Mouse (Mus musculus) midbrain, postnatal 0 days (tissue): ENCODE data around the gene Olfr877. TPM values are rescaled to one million over a fixed set of nuclear protein-coding genes. Genes with fewer than 3 reads are reported as not detected.

ENCODE experiments used
- ATAC-seq: fragments of 200-750 bp; cut with Nextera tagmentation; 2 replicates; pipeline ENCODE4 v1.8.0; 2017; ENCODE audit warnings: moderate number of reproducible peaks, mild to moderate bottlenecking, moderate TSS enrichment, moderate library complexity; ENCODE audit not compliant: low FRiP score
- DNase-seq: peaks from one replicate; pipeline ENCODE4 v3.0.0-alpha.2; 2015; ENCODE audit warnings: low spot score
- H3K27ac ChIP-seq: fragments of 300-500 bp; sonication (generic); 2 replicates; pipeline ENCODE4 v1.5.1; 2014; ENCODE audit warnings: low read depth, mild to moderate bottlenecking, low read length, mixed read lengths
- H3K27me3 ChIP-seq: fragments of 300-500 bp; sonication (generic); 2 replicates; pipeline ENCODE4 v1.6.1; 2014; ENCODE audit warnings: low read length, control low read depth, mixed read lengths; ENCODE audit not compliant: insufficient read depth
- H3K36me3 ChIP-seq: fragments of 300-500 bp; sonication (generic); 2 replicates; pipeline ENCODE4 v1.6.1; 2014; ENCODE audit warnings: low read length, control low read depth, mixed read lengths; ENCODE audit not compliant: insufficient read depth
- H3K4me1 ChIP-seq: fragments of 300-500 bp; sonication (generic); 2 replicates; pipeline ENCODE4 v1.6.1; 2014; ENCODE audit warnings: mild to moderate bottlenecking, control low read depth, antibody characterized with exemption, low read length, mixed read lengths; ENCODE audit not compliant: insufficient read depth
- H3K4me2 ChIP-seq: fragments of 300-500 bp; sonication (generic); 2 replicates; pipeline ENCODE4 v1.6.1; 2014; ENCODE audit warnings: low read depth, mild to moderate bottlenecking, low read length, mixed read lengths; ENCODE audit not compliant: poor library complexity, severe bottlenecking
- H3K4me3 ChIP-seq: fragments of 300-500 bp; sonication (generic); 2 replicates; pipeline ENCODE4 v1.5.1; 2014; ENCODE audit warnings: low read depth, mild to moderate bottlenecking, low read length, moderate library complexity
- H3K9ac ChIP-seq: fragments of 300-500 bp; sonication (generic); replicated peaks from 2 replicates; pipeline ENCODE4 v1.6.1; 2014; ENCODE audit warnings: mild to moderate bottlenecking, low read length, moderate library complexity, mixed read lengths; ENCODE audit not compliant: poor library complexity, severe bottlenecking
- H3K9me3 ChIP-seq: fragments of 300-500 bp; sonication (generic); 2 replicates; pipeline ENCODE4 v1.6.1; 2016; ENCODE audit warnings: low read length, control low read depth
- CTCF ChIP-seq: IDR thresholded peaks from 2 replicates; pipeline ENCODE4 v1.5.1; 2016; ENCODE audit warnings: antibody characterized with exemption, mild to moderate bottlenecking
- WGBS: fragments of 180-500 bp; shearing (Covaris S2); extraction: QIAGEN DNeasy Blood & Tissue Kit; methylation state at CpG from one replicate; pipeline ENCODE4 v1.1.7; 2014; 5-methylcytosine and 5-hydroxymethylcytosine counted together
- polyA plus RNA-seq: library from polyadenylated mRNA; unstranded; fragments of >200 nt; fragmentation: Nextera tagmentation; extraction: Ambion mirVana; gene quantifications from 2 replicates; pipeline ENCODE4 v1.2.1, GENCODE M21; 2015
- total RNA-seq: library from RNA; depleted of rRNA; stranded (reverse); fragments of >200 nt; gene quantifications from 2 replicates; pipeline ENCODE4 v1.2.3, GENCODE M21; 2014

Olfr877 gene
- total and polyA plus RNA-seq, 2 experiments from 2014 or later = not detected

GRCm38 (mm10) chr9:37833341-37833740 lies 20.7 kb upstream of the Olfr877 start:
- Histone ChIP-seq H3K9ac (no peak overlapping the region), H3K4me1 (no peaks in the 10 kb centered on the region), H3K36me3 (no peaks in the 10 kb centered on the region), H3K27me3 (no peaks in the 10 kb centered on the region), H3K4me3 (no peak overlapping the region), H3K27ac (no peak overlapping the region), H3K4me2 (no peak overlapping the region), H3K9me3 (no peaks in the 10 kb centered on the region)
- ATAC-seq (no peak), DNase-seq (no peak)
- TF ChIP-seq CTCF = no peak
- 85% methylated on average over 1 of the region's 1 CpGs for WGBS

- H3K27me3 ChIP-seq = no peaks in the 10 kb centered on the region
- no peak overlapping the region for H3K27ac ChIP-seq
- no peaks in the 10 kb centered on the region for H3K36me3 ChIP-seq
- no peak overlapping the region for H3K9ac ChIP-seq
- H3K4me1 ChIP-seq = no peaks in the 10 kb centered on the region
- ATAC-seq (no peak), DNase-seq (no peak)
- no peaks in the 10 kb centered on the region for H3K9me3 ChIP-seq
- WGBS = 90% methylated on average over 2 of the region's 2 CpGs
- no peak overlapping the region for H3K4me3 ChIP-seq
- H3K4me2 ChIP-seq = no peak overlapping the region
- TF ChIP-seq CTCF = no peak
These were observed 4.8 kb upstream of the Olfr877 start for GRCm38 (mm10) chr9:37849267-37849666.

GRCm38 (mm10) chr9:37863325-37863724 lies 9.3 kb downstream of the Olfr877 start:
- Histone ChIP-seq H3K27ac (no peak overlapping the region), H3K27me3 (no peaks in the 10 kb centered on the region), H3K4me3 (no peak overlapping the region), H3K9ac (no peak overlapping the region), H3K9me3 (no peaks in the 10 kb centered on the region), H3K4me2 (no peak overlapping the region), H3K36me3 (no peaks in the 10 kb centered on the region), H3K4me1 (no peaks in the 10 kb centered on the region)
- TF ChIP-seq CTCF = no peak
- 79% methylated on average over 1 of the region's 1 CpGs for WGBS
- DNase-seq (no peak), ATAC-seq (no peak)

- TF ChIP-seq CTCF = no peak
- no peak for DNase-seq
These were observed 16.2 kb downstream of the Olfr877 start for GRCm38 (mm10) chr9:37870246-37870645.

GRCm38 (mm10) chr9:37871097-37871496 lies 17.0 kb downstream of the Olfr877 start:
- Histone ChIP-seq H3K9me3 (no peaks in the 10 kb centered on the region), H3K4me2 (no peak overlapping the region), H3K9ac (no peak overlapping the region), H3K4me1 (no peaks in the 10 kb centered on the region), H3K4me3 (no peak overlapping the region), H3K27ac (no peak overlapping the region), H3K27me3 (no peaks in the 10 kb centered on the region), H3K36me3 (no peaks in the 10 kb centered on the region)
- no peak for TF ChIP-seq CTCF
- DNase-seq (no peak), ATAC-seq (no peak)
- WGBS = 80% methylated on average over 1 of the region's 1 CpGs

More at GRCm38 (mm10) chr9:37870246-37870645, 16.2 kb downstream of the Olfr877 start:
- Histone ChIP-seq H3K4me3 (no peak overlapping the region), H3K27ac (no peak overlapping the region), H3K9me3 (no peaks in the 10 kb centered on the region), H3K36me3 (no peaks in the 10 kb centered on the region), H3K4me1 (no peaks in the 10 kb centered on the region), H3K9ac (no peak overlapping the region), H3K27me3 (no peaks in the 10 kb centered on the region), H3K4me2 (no peak overlapping the region)
- ATAC-seq = no peak
- WGBS = 65% methylated on average over 1 of the region's 1 CpGs

- Histone ChIP-seq H3K9ac (no peak overlapping the region), H3K27me3 (no peaks in the 10 kb centered on the region), H3K4me3 (no peak overlapping the region), H3K4me1 (no peaks in the 10 kb centered on the region), H3K36me3 (no peaks in the 10 kb centered on the region), H3K27ac (no peak overlapping the region), H3K4me2 (no peak overlapping the region), H3K9me3 (no peaks in the 10 kb centered on the region)
- TF ChIP-seq CTCF = no peak
- ATAC-seq = no peak
- 63% methylated on average over 1 of the region's 1 CpGs for WGBS
- no peak for DNase-seq
These were observed 17.5 kb downstream of the Olfr877 start for GRCm38 (mm10) chr9:37871536-37871935.
